Mouse (Mus musculus) heart, embryonic 13.5 days (tissue): ENCODE measurements around the gene Lrpap1. TPM values are rescaled to one million over a fixed set of nuclear protein-coding genes. Genes with fewer than 3 reads are reported as not detected.

Experiments used
- ATAC-seq: fragments of 200-750 bp; cut with Nextera tagmentation; 2 replicates; pipeline ENCODE4 v1.8.0; 2017; ENCODE audit warnings: moderate TSS enrichment; ENCODE audit not compliant: insufficient number of reproducible peaks, low FRiP score, low TSS enrichment; ENCODE audit errors: extremely low read depth
- H3K27ac ChIP-seq: fragments of 300-500 bp; sonication (generic); replicated peaks from 2 replicates; pipeline ENCODE4 v1.5.1; 2015; ENCODE audit warnings: moderate library complexity, mild to moderate bottlenecking, inconsistent platforms
- H3K27me3 ChIP-seq: fragments of 300-500 bp; sonication (generic); replicated peaks from 2 replicates; pipeline ENCODE4 v1.6.1; 2015; ENCODE audit warnings: mild to moderate bottlenecking, inconsistent platforms
- H3K36me3 ChIP-seq: fragments of 300-500 bp; sonication (generic); 2 replicates; pipeline ENCODE4 v1.6.1; 2015; ENCODE audit warnings: mild to moderate bottlenecking, inconsistent platforms
- H3K4me1 ChIP-seq: fragments of 300-500 bp; sonication (generic); 2 replicates; pipeline ENCODE4 v1.6.1; 2015; ENCODE audit warnings: inconsistent platforms
- H3K4me2 ChIP-seq: fragments of 300-500 bp; sonication (generic); 2 replicates; pipeline ENCODE4 v1.6.1; 2015; ENCODE audit warnings: inconsistent platforms, mild to moderate bottlenecking, moderate library complexity
- H3K4me3 ChIP-seq: fragments of 300-500 bp; sonication (generic); 2 replicates; pipeline ENCODE4 v1.5.1; 2015; ENCODE audit warnings: moderate library complexity, mild to moderate bottlenecking, inconsistent platforms
- H3K9ac ChIP-seq: fragments of 300-500 bp; sonication (generic); 2 replicates; pipeline ENCODE4 v1.6.1; 2015; ENCODE audit warnings: inconsistent platforms, mild to moderate bottlenecking, moderate library complexity
- H3K9me3 ChIP-seq: fragments of 300-500 bp; sonication (generic); 2 replicates; pipeline ENCODE4 v1.6.1; 2016; ENCODE audit warnings: inconsistent platforms
- WGBS: fragments of 180-500 bp; shearing (Covaris S2); methylation state at CpG from one replicate; pipeline ENCODE4 v1.1.7; 2015; ENCODE audit warnings: mixed read lengths; 5-methylcytosine and 5-hydroxymethylcytosine counted together
- polyA plus RNA-seq: library from polyadenylated mRNA; unstranded; fragments of >200 nt; fragmentation: Nextera tagmentation; extraction: Ambion mirVana; gene quantifications from 2 replicates; pipeline ENCODE4 v1.2.1, GENCODE M21; 2015

Gene Lrpap1
- polyA plus RNA-seq, 1 experiment from 2014 or later: 113 TPM

- Histone ChIP-seq H3K4me2 (no peak overlapping the region), H3K36me3 (no peaks in the 10 kb centered on the region), H3K4me3 (no peak overlapping the region), H3K27ac (no peak overlapping the region), H3K9me3 (no peaks in the 10 kb centered on the region), H3K4me1 (peaks cover 20% of the 10 kb centered on the region), H3K9ac (no peak overlapping the region), H3K27me3 (peaks cover 12% of the 10 kb centered on the region; the same call in 1 of the 2 replicates)
- WGBS: 88% methylated on average over 2 of the region's 2 CpGs
- no peak for ATAC-seq
These were observed 12.9 kb upstream of the Lrpap1 start for GRCm38 (mm10) chr5:35118418-35118817.

DNA sequence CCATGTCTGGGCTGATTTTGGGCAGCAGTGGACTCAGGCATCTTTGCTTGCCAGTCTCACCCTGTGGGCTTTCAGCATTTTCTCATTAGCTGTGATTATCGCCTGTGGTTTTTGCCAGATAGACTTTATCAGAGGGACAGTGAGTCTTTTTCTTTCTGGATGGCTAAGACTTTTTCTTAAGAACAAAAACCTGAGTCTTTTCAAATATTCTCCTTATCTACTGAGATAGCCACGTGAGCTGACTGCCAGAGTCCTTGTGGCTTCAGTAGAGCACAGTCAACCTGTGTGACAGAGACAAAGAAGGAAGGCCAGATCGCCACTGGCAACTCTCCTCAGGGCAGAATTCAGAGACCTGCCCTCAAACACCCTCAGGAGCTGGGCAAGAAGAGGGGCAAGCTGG, 12.1 kb upstream of the Lrpap1 start:
- no peak overlapping the region for H3K9ac ChIP-seq
- 36% methylated on average over 3 of the region's 3 CpGs for WGBS

GRCm38 (mm10) chr5:35116002-35116401, 10.4 kb upstream of the Lrpap1 start:
- no peak overlapping the region for H3K4me3 ChIP-seq
- WGBS: 76% methylated on average over 3 of the region's 3 CpGs
- ATAC-seq: no peak
- H3K27ac ChIP-seq: no peak overlapping the region
- H3K9me3 ChIP-seq: no peaks in the 10 kb centered on the region
- peaks cover 20% of the 10 kb centered on the region for H3K4me1 ChIP-seq
- peaks cover 9% of the 10 kb centered on the region; the same call in 1 of the 2 replicates for H3K27me3 ChIP-seq
- no peak overlapping the region for H3K4me2 ChIP-seq
- no peaks in the 10 kb centered on the region for H3K36me3 ChIP-seq
- no peak overlapping the region for H3K9ac ChIP-seq

More for the DNA sequence above, 12.1 kb upstream of the Lrpap1 start:
- no peak for ATAC-seq
- H3K4me3 ChIP-seq: no peak overlapping the region
- no peaks in the 10 kb centered on the region for H3K9me3 ChIP-seq
- no peaks in the 10 kb centered on the region for H3K36me3 ChIP-seq
- no peak overlapping the region for H3K4me2 ChIP-seq
- no peak overlapping the region for H3K27ac ChIP-seq
- peaks cover 12% of the 10 kb centered on the region; the same call in 1 of the 2 replicates for H3K27me3 ChIP-seq
- H3K4me1 ChIP-seq: peaks cover 20% of the 10 kb centered on the region

DNA sequence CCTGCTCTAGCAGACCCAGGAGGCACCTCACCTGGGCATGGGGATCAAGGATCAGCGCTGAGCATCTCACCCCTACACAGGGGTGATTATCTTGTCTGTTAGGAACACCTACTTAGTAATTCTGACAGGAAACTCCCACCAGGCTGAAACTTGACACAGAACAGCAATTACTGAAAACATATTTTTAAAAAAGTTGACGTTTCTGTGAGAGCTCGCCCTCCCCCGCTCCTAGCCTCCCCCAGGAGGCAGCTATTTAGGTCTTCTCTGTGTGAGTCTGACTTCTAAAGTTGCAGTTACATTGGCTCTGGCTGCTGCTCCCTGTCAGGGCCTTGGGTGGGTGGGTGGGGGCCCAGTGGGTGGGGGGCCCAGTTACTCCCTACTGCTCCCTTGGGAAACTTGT, 6.9 kb upstream of the Lrpap1 start:
- ATAC-seq: no peak
- H3K27me3 ChIP-seq: no peaks in the 10 kb centered on the region; the same call in 1 of the 2 replicates
- H3K27ac ChIP-seq: no peak overlapping the region
- H3K4me2 ChIP-seq: no peak overlapping the region
- 54% methylated on average over 4 of the region's 4 CpGs for WGBS
- H3K4me1 ChIP-seq: peaks cover 4% of the 10 kb centered on the region
- no peak overlapping the region for H3K4me3 ChIP-seq
- H3K36me3 ChIP-seq: no peaks in the 10 kb centered on the region
- H3K9me3 ChIP-seq: no peaks in the 10 kb centered on the region
- H3K9ac ChIP-seq: no peak overlapping the region

DNA sequence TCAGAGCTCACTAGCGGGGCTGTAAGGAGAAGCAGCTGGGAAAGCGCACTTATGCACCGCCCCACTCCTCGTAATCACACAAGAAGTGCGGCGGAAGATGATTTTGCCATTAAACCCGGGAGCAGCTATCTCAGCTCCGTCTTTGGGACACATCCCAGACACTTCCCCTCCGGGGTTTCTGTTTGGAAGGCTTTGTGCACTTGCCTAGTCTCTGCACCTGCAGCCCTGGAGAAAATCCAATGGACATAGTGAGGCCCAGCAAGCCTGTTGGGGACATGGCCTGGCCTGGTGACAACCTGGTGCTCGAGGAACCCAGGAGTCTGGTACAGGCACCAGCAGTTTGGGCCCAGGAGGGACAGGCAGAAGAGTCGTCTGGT, 344 bp upstream of the Lrpap1 start:
- 6% methylated on average over 11 of the region's 11 CpGs for WGBS
- Histone ChIP-seq H3K4me3 (peak overlapping the region; percentile 80), H3K9me3 (no peaks in the 10 kb centered on the region), H3K9ac (peak overlapping the region; percentile 75), H3K4me1 (peaks cover 29% of the 10 kb centered on the region), H3K27ac (peak overlapping the region; percentile 61), H3K4me2 (peak overlapping the region; percentile 75), H3K27me3 (no peaks in the 10 kb centered on the region; the same call in 1 of the 2 replicates), H3K36me3 (peaks cover 17% of the 10 kb centered on the region)
- 0 out of 2 replicates have a peak, but pooled peaks have one; percentile 11 for ATAC-seq

DNA sequence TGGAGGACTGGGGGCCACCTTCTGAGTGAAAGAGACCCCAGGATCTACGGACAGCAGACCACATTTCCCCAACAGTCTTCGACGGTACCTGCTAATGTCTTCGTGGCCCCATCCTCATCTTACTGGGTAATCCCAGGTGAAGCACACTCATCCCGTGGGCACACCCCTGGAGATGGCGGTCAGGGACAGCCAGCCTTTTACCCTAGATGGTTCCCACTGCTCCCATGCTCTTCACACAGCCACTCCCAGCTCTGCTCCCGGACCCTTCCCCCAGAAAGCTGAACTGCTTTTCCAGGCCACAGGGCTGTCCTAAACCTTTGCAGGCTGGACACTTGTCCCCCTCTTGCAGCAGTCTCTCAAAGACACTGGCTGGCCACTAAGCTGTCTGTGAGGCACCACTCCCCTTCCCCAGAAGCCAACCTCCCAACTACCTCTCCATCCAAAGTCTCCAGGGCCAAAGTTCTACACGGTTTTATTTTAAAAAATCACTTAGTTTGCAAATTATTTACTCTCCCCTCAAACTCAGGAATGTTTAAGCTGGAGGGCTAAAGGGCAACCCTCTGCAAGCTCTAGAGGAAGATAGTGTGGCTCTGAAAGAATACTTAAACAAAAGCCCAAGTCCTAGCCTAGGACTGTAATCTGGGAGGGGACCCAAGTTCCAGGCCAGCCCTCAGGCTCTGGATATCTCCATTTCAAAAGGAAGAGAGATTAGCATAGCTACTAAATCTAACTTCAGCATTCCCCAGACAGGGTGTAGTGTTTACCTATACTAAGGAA, 1.2 kb downstream of the Lrpap1 start:
- Histone ChIP-seq H3K4me2 (peak overlapping the region; percentile 75), H3K27ac (no peak overlapping the region), H3K9ac (peak overlapping the region; percentile 87), H3K9me3 (no peaks in the 10 kb centered on the region), H3K4me1 (peaks cover 29% of the 10 kb centered on the region), H3K36me3 (peaks cover 33% of the 10 kb centered on the region), H3K4me3 (peak overlapping the region; percentile 80), H3K27me3 (no peaks in the 10 kb centered on the region; the same call in 1 of the 2 replicates)
- WGBS: 51% methylated on average over 8 of the region's 8 CpGs
- ATAC-seq: no peak

DNA sequence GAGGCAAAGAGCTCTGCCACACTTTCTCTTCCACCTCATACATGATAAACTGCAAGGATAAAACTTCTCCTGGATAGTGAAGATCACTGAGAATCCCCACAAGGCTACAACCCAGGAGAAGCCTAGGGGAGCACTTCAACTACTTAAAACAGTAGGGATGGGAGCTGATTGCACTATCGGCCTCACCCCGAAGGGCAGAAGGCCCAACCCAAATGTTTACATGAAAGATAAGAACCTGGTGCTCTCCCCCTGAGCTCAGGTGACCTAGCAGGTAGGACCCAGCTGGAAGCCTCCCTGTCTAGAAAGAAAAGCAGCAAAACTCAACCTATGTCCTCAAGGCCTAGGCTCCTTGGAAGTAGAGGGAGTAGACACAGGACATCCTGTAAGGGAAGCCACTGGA, 2.0 kb downstream of the Lrpap1 start:
- H3K36me3 ChIP-seq: peaks cover 41% of the 10 kb centered on the region
- peak overlapping the region; percentile 5; the same call in 1 of the 2 replicates for H3K9ac ChIP-seq
- 45% methylated on average over 2 of the region's 2 CpGs for WGBS
- H3K4me3 ChIP-seq: peak overlapping the region; percentile 80; the same call in 1 of the 2 replicates
- H3K27me3 ChIP-seq: no peaks in the 10 kb centered on the region; the same call in 1 of the 2 replicates
- no peak for ATAC-seq
- peak overlapping the region; percentile 75 for H3K4me2 ChIP-seq
- H3K27ac ChIP-seq: no peak overlapping the region
- peaks cover 29% of the 10 kb centered on the region for H3K4me1 ChIP-seq
- no peaks in the 10 kb centered on the region for H3K9me3 ChIP-seq

DNA sequence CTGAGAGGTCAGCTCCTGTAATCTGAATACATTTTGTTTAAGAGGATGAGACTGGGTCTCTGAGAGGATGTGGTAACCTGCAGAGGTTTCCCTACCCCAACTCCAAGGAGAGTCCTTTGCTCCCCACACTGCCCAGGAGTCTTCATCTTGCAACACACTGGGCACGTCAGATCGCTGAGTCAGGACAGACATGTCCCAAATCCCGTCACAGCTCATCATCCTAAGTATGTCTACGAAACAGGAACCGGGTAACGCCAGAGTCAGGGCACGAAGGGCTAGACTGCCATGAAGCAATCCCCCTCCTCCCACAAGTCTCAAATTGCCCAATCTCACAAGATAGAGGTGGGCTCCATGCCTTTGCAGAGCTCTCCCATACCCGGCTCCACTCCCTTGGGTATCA, 2.5 kb downstream of the Lrpap1 start:
- no peak overlapping the region for H3K4me3 ChIP-seq
- no peak overlapping the region for H3K9ac ChIP-seq
- 87% methylated on average over 8 of the region's 8 CpGs for WGBS
- H3K27ac ChIP-seq: no peak overlapping the region
- H3K4me2 ChIP-seq: peak overlapping the region; percentile 75; the same call in 1 of the 2 replicates
- no peaks in the 10 kb centered on the region; the same call in 1 of the 2 replicates for H3K27me3 ChIP-seq
- no peaks in the 10 kb centered on the region for H3K9me3 ChIP-seq
- ATAC-seq: no peak
- H3K4me1 ChIP-seq: peaks cover 29% of the 10 kb centered on the region
- peaks cover 46% of the 10 kb centered on the region for H3K36me3 ChIP-seq

DNA sequence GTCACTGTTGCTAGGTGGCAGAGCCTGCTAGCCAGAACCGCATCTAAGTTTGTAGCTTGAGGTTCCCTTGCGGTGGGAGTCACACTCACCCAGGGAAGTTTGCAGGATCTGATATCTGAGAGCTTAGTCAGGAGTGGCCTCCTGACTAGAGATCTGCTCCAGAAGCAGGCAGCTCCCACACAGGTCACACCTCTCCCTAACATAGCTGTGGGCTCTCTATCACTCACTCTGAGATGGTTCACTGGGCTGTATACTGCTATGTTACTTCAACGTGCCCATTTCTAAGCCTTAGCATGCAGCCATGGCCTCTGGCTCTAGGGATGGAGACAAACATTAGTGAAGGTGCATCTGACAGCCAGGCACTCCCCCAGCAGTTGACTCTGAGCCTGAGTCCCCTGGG, 13.9 kb downstream of the Lrpap1 start:
- no peak for ATAC-seq
- Histone ChIP-seq H3K9ac (no peak overlapping the region), H3K9me3 (no peaks in the 10 kb centered on the region), H3K27me3 (no peaks in the 10 kb centered on the region), H3K4me2 (no peak overlapping the region), H3K27ac (no peak overlapping the region), H3K36me3 (peaks cover 62% of the 10 kb centered on the region), H3K4me1 (no peaks in the 10 kb centered on the region), H3K4me3 (no peak overlapping the region)
- 75% methylated on average over 3 of the region's 3 CpGs for WGBS

DNA sequence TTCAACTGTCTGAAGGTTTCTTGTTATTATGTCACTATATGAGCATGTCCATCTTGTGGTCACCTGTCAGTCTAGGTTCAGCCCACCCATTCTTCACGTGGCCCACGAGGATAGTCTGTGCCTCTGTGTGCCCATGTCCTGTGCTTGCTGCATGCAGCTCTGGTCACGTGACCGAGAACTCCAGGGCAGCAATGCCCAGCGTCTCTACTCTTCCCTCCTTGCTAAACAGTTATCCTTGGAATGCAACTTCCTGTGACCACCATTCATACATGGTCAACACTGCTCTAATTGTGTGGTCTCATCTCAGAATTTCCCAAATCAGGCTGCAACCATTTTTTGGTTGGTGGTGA, 16.0 kb downstream of the Lrpap1 start:
- H3K4me3 ChIP-seq: no peak overlapping the region
- H3K9ac ChIP-seq: no peak overlapping the region
- H3K4me1 ChIP-seq: no peaks in the 10 kb centered on the region
- 70% methylated on average over 5 of the region's 5 CpGs for WGBS
- peaks cover 41% of the 10 kb centered on the region for H3K36me3 ChIP-seq
- H3K27me3 ChIP-seq: peaks cover 5% of the 10 kb centered on the region; the same call in 1 of the 2 replicates
- ATAC-seq: no peak
- no peaks in the 10 kb centered on the region for H3K9me3 ChIP-seq
- H3K27ac ChIP-seq: no peak overlapping the region
- H3K4me2 ChIP-seq: no peak overlapping the region

DNA sequence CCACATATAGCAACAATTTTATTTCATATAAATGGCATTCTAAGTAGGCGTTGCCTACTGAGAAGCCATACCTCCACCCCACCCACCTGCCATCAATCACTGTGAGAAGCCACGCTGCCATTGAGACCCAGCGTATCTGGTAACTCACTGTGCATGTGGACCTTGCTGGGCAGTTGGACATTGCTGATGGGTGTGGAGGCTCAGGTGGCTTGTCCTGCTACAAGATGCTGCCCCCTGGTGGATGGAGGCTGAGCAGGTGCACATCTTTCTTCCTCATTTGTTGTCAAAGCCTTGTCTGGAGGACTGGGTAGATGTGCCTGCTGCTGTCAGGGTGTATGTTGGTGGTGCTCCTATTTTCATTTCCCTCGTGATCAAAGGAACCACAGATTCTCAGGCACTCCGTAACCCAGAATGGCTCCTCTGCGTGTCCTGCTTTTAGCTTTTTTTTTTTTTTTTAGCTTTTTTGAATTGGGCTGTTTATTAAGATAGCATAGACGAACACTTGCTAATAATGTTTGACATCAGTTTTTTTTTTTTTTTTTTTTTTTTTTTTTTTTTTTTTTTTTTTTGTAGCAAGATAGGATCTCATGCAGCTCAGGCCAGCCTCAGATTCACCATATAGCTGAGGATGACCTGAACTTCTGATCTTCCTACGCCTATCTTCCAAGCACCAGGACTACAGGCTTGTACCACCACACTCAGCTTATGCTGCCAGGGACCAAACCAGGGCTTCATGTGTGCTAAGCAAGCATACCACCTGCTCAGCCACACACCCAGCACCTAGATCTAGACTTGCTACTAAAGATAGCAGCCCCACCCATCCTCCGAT, 16.6 kb downstream of the Lrpap1 start:
- Histone ChIP-seq H3K4me1 (no peaks in the 10 kb centered on the region), H3K27ac (no peak overlapping the region), H3K4me2 (no peak overlapping the region), H3K9me3 (no peaks in the 10 kb centered on the region), H3K4me3 (no peak overlapping the region), H3K36me3 (peaks cover 37% of the 10 kb centered on the region), H3K9ac (no peak overlapping the region), H3K27me3 (peaks cover 6% of the 10 kb centered on the region)
- no peak for ATAC-seq
- 63% methylated on average over 9 of the region's 9 CpGs for WGBS
